Mouse (Mus musculus): Measurements from ENCODE around the gene Vmn2r86. TPM values are rescaled to one million over a fixed set of nuclear protein-coding genes. Genes with fewer than 3 reads are reported as not detected.
"Not testable (repeated sequence)": the region's sequence is repeated elsewhere in the genome, so short reads cannot be mapped to it uniquely, and the experiment has no call there.

Gene Vmn2r86
- polyA plus RNA-seq, 1 experiment from 2014 or later, result 0.04 TPM

DNA sequence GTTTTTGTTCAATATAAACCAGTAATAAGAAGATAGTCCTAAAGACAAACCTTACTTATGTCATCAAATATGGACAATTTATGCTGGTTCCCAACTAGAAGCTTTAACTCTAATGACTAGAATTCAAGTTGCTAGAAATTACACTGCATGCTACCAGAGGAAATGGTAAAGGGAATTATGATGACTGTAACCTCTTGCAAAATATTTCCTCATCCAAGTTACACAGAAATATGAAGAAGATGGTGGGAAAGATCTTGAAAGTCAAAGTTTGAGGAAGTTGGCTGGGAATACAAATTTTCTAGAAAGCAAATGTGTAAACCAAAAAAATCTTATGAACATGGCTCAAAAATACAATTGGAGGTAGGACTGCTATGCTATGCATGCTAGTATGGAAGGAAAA is 39.5 kb downstream of the Vmn2r86 start:
- not testable (repeated sequence) for H3K27ac ChIP-seq (ENCODE audit: low read depth, low read length); ATAC-seq (ENCODE audit: low read depth)

GRCm38 (mm10) chr10:130412167-130412698 is 43.6 kb downstream of the Vmn2r86 start:
- not testable (repeated sequence) for H3K4me2 ChIP-seq (ENCODE audit: low read depth, low read length); H3K27me3 ChIP-seq (ENCODE audit: control insufficient read depth, insufficient read depth, low read length); H3K27ac ChIP-seq (ENCODE audit: low read depth, low read length); H3K9me3 ChIP-seq (ENCODE audit: control insufficient read depth, low read length); H3K4me3 ChIP-seq (ENCODE audit: low read depth, low read length); H3K4me1 ChIP-seq (ENCODE audit: control insufficient read depth, insufficient read depth, low read length); H3K36me3 ChIP-seq (ENCODE audit: control insufficient read depth, insufficient read depth, low read length); H3K9ac ChIP-seq (replicated peaks; ENCODE audit: low read depth, low read length)
- 72% methylated on average over 20 of the region's 35 CpGs for WGBS
- ATAC-seq (ENCODE audit: low read depth), result 0 out of 2 replicates have a peak, but pooled peaks have one; percentile 51

More for the DNA sequence above, 39.5 kb downstream of the Vmn2r86 start:
- not testable (repeated sequence) for H3K27me3 ChIP-seq (ENCODE audit: control insufficient read depth, insufficient read depth, low read length); H3K4me2 ChIP-seq (ENCODE audit: low read depth, low read length); H3K9me3 ChIP-seq (ENCODE audit: control insufficient read depth, low read length); H3K4me3 ChIP-seq (ENCODE audit: low read depth, low read length); H3K4me1 ChIP-seq (ENCODE audit: control insufficient read depth, insufficient read depth, low read length); H3K36me3 ChIP-seq (ENCODE audit: control insufficient read depth, insufficient read depth, low read length); H3K9ac ChIP-seq (replicated peaks; ENCODE audit: low read depth, low read length)

- H3K27me3 ChIP-seq (ENCODE audit: control insufficient read depth, insufficient read depth, low read length), result no peaks in the 10 kb centered on the region
- H3K9me3 ChIP-seq (ENCODE audit: control insufficient read depth, low read length), result no peaks in the 10 kb centered on the region
- H3K4me1 ChIP-seq (ENCODE audit: control insufficient read depth, insufficient read depth, low read length), result no peaks in the 10 kb centered on the region
- no peak within 1 kb of the TSS for H3K9ac ChIP-seq (replicated peaks; ENCODE audit: low read depth, low read length)
- no peak within 1 kb of the TSS for H3K27ac ChIP-seq (ENCODE audit: low read depth, low read length)
- no peak for ATAC-seq (ENCODE audit: low read depth)
- no peaks in the 10 kb centered on the region for H3K36me3 ChIP-seq (ENCODE audit: control insufficient read depth, insufficient read depth, low read length)
- no peak within 1 kb of the TSS for H3K4me3 ChIP-seq (ENCODE audit: low read depth, low read length)
- no peak within 1 kb of the TSS for H3K4me2 ChIP-seq (ENCODE audit: low read depth, low read length)
Measured at GRCm38 (mm10) chr10:130394232-130394631, 61.6 kb downstream of the Vmn2r86 start, which contains the start of gene Vmn2r84. Gene Vmn2r84, minus strand, starts transcription at chr10:130394332.

Other genes with a start within 250 kb of the Vmn2r86 start
- gene Olfr827, start 241.6 kb downstream of the Vmn2r86 start, polyA plus RNA-seq (2014; fragmentation: Nextera tagmentation; extraction: Ambion mirVana), result not detected in 2 replicates
- gene Neurod4, start 175.8 kb downstream of the Vmn2r86 start, polyA plus RNA-seq (2014; fragmentation: Nextera tagmentation; extraction: Ambion mirVana), result 1.6 and 2.3 TPM in 2 replicates
- not detected in 2 replicates for gene Tespa1, start 133.2 kb downstream of the Vmn2r86 start, polyA plus RNA-seq (2014; fragmentation: Nextera tagmentation; extraction: Ambion mirVana)
- 0.05 TPM in 1 of 2 replicates, not detected in the other for gene Vmn2r84, start 61.7 kb downstream of the Vmn2r86 start, polyA plus RNA-seq (2014; fragmentation: Nextera tagmentation; extraction: Ambion mirVana)
- gene Vmn2r85, start 26.3 kb downstream of the Vmn2r86 start, polyA plus RNA-seq (2014; fragmentation: Nextera tagmentation; extraction: Ambion mirVana), result 0.05 TPM in 1 of 2 replicates, not detected in the other
- 0.14 and 0.33 TPM in 2 replicates for gene Vmn2r87, start 41.3 kb upstream of the Vmn2r86 start, polyA plus RNA-seq (2014; fragmentation: Nextera tagmentation; extraction: Ambion mirVana)

All from neural tube, embryonic 14.5 days (tissue).